Mouse (Mus musculus): Measurements from ENCODE around the gene Gpr183.

- no peak for TF ChIP-seq CTCF (IDR thresholded peaks at IDR 0.05; ENCODE audit: insufficient read depth, low read depth, low read length)
- no peak for TF ChIP-seq POLR2A (IDR thresholded peaks at IDR 0.05; ENCODE audit: insufficient read depth, low read depth, low read length)
Observed at GRCm38 (mm10) chr14:121960531-121960930, 4.5 kb downstream of the Gpr183 start.
